Mouse (Mus musculus) spleen, postnatal 36 days (tissue): ENCODE data around the gene Slc22a15.
A peak's percentile ranks its signal among the peaks of the same experiment; 100 is the strongest.
"Not testable (repeated sequence)": the region's sequence is repeated elsewhere in the genome, so short reads cannot be mapped to it uniquely, and the experiment has no call there.

Experiments used
- DNase-seq, 2 experiments: peaks; one replicate each; pipeline ENCODE4 v3.0.0; 2022; ENCODE audit warnings: low spot score in 2 of 2, mixed read lengths in 1 of 2

Gene Slc22a15

DNA sequence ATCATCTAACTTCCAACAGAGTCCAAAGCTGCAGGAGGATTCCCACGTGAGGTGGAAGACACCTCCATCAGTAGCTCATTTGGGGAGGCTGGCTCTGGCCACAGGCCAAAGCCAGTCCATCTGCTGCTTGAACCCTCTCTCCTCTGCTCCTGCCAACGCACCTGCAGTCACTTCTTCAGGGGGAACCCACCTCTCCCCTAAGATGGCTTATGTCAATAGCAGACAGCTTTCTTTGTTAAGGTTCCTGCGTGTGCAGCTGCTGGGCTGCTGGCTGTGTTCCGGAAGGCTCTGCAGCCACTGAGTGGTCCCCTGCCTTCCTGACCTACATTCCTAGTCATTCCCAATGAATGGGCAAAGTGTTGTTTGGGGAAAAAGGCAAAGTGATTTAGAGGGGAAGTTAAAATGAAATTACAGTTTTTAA lies 57.2 kb downstream of the Slc22a15 start:
- no peak for DNase-seq

DNA sequence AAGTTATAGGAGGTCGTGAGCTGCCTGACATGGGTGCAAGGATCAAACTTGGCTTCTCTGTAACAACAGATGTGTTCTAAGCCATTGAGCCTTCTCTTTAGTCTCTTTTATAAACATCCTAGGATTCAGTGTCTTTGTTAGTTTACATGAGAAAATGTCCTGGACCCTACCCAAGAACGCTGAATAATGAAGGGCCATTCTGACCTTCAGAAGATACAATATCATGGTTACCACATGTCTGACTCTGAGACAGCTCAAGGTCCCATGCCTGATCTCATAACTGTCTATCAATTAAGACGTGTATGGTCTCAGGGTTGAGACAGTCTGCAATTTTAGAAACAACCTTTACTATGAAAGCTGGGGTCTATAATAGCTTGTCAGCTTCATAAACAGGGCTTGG lies 62.4 kb downstream of the Slc22a15 start:
- DNase-seq, result no peak

DNA sequence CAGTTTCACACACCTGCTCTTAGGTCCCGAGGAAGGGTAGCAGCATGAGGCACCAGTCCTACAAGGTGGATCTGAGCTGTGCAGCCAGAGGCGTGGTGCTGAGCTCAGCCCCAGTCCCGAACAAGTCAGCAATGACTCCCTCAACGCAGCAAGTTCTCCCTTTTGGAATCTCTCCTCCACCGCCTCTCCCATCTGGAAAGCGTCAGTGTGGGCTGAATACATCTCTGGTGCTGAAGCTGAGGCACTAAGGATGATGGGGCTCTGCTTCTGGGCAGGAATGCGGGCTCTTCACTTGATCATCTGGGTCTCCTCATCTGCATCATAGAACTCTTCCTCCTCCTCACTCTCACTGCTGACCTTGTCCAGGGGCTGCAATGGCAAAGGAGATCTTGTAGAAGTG lies 64.1 kb downstream of the Slc22a15 start:
- DNase-seq, result no peak

DNA sequence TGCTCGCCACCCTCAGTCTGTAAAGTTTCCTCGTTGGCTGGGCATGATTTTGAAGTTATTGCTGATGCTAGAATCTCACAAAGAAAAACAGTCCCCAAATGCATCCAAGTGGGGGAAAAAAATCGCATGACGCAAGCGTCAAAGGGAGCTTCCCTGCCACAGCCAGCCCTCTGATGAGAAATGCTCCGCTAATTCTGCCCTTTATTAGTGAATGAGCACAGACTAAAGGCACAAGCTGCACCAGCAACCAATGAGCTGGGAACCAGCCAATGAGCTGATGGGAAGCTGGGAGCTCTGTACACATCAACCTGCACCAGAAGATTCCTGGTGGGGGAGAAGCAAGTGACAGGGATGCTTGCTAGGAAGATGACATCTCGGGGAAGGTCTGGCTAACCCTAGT lies 64.5 kb downstream of the Slc22a15 start:
- DNase-seq, result no peak

DNA sequence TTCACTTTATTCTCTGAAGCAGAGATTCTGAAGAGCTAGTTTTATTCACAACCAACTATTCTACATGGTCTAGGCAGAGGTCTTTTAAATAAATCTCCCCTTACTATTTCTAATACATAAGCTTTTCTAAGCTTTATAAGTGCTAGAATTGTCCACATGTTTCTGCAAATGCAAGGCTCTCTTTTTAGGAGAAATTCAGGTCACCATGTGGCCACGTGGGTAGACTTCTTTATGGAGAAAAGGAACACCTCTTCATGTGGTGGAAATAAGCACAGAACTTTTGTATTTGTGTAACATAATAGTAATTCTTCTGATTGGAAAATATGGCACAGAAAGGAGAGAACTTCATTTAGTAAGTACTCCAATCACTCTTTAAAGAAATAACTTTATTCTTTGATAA lies 70.2 kb downstream of the Slc22a15 start:
- no peak for DNase-seq

DNA sequence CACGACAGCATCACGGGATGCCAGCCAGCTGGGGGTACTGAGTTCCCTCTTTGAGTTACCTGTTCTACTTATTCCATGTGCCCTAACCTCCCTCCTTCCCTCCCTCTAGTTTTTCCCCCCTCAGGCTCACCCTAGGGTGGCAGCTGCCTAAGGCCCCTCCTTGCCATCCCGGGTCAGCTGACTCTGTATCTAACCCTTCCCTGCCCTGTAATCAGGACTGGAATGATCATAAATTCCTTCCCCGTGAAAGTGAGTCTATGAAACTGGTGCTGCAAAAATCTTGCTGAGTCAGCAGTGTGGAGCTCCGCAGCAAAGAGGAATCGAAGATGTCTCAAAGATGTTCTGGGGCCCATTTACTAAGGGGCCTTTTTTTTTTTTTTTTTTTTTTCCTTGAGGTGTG lies 72.9 kb downstream of the Slc22a15 start:
- no peak for DNase-seq

DNA sequence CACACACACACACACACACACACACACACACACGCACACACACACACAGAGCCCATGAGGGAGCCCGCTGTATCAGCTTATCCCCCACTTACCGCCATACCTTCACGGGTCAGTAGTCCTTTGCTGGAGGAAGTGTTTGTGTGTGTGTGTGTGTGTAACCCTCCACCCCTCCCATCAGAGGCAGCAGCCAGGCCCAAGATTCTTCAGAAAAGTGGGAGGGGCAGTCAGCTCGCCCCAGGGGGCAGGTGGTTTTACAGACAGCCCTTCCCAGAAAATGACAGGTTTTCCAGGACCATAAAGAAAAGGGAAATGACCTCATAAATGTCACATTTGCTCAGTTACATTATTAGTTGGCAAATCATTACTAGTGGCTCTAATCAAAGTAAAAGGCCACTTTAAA lies 75.4 kb downstream of the Slc22a15 start, which contains the start of gene Mab21l3:
Gene Mab21l3, minus strand, starts transcription at position 144 of the 400 bp plus-strand sequence.
- DNase-seq, result no peak

DNA sequence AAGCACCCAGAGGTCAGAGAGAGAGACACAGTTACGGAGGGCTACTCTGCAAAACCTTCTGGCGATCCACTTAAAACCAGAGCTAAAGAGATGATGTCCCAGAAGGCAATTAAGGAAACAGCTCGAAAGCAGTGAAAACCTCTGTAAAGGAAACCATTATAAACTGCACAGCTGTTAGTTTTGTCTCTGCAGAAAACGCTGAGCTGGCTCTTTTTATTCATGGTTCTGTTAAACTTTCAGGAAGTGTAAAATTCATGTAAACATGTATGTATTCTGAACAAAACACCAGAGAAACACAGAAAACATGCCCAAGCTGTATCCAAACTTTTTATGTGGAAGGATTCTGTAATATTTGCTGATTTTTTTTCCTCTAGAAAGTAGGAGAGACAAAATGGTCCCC lies 78.2 kb downstream of the Slc22a15 start:
- no peak for DNase-seq

DNA sequence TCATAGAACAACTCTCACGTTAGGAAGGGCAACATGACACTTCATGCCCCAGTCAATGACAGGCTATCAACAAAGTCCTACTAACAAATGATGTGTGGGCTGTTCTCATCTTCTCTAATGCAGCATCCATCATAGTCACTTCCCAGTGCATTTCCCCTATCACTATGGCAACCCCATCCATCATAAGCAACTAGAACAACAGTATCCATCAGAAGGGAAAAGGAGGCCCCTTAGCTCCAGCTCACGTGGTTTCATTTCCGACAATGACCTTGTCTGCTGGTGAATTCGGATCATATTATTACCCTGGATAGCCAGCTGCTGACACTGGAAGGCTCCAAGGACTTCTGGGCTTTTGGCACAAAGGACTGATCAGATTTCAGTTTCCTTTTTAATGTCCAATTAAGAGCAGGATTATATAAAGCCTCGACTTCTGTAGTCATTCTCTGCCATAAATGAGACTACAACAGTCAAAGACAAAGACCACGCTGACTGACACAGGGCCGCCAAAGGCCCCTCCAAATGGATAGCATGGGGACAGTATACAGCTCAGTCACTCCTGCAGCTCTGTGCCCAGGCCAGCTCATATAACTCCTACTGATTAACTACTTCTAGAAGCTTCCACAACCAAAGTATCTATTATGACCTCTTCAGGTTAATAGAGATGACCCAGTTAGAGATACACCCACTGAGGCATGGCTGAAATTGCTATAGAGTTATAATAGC lies 81.7 kb downstream of the Slc22a15 start:
- DNase-seq, result no peak

DNA sequence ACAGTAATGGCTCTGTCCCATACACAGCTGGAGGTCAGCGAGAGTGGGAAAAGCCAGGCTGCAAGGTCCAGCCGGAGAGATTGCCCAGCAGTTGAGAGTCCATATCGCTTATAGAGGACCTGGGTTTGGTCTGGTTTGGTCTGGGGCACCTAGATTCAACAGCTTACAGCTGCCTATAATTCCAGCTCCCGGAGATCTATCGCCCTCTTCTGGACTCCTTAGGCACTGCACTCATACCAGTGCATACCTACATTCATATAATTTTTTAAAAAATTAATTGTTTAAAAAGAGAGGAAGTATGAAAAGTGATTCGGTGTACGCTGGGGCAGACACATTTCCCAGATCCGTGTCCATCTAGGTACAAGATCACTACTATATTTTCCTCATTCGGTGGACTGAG lies 84.9 kb downstream of the Slc22a15 start:
- no peak for DNase-seq

DNA sequence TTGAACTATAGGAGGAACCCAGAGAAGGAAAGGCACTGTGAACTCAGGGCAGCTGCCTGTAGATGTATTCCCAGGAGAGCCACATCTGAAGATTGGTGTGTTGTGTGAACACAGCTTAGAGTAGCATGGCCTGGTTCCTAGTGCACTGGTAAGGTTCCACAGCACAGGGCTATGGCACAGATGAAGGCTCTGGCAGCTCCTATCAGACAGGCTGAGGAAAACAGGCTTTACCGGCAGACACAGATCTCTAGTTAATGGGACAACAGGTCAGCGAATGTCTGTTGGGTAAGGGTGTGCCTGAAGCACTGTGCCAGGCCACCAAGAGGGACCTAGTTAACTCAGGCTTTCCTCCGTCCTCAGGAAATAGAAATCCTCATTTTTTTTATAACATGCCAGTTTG lies 87.3 kb downstream of the Slc22a15 start:
- DNase-seq, result no peak

DNA sequence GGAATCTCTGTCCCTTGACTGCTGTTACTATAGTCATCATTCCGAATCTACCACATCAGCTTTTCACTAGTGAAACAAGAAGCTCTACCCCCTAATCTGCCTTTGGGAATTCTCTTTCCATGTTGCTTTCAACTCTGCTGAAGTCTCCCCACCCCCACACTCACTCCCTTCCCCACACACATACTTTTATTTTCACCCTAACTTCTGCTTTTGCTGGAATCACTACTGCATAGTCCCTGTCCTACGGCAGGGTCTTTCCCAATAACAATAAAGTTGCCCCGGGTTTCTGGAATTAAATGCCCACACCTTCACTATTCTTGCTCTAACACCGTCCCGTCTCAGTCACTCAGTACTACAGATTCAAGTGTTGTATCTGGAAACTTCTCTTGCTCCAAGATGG lies 87.7 kb downstream of the Slc22a15 start:
- no peak for DNase-seq

DNA sequence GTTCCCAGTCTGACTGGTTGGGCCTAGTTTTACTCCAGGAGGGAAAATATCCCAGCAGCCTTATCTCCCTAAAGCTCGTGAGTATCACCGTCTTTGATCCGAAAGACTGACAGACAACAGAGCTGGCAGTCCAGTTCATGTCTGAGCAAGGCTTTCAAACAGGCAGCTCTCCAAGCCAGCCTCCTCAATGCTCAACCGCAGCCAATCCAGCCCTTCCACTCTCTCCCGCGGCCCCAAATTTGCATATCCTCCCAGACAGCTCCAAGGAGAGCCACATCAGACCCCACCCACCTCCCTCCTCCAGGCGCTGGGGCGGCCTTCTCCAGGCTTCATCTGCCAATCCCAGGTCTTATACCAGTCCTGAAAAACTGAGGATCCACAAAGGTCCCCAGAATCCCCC lies 88.2 kb downstream of the Slc22a15 start:
- peak in 1 of 2 experiments; percentile 10 for DNase-seq

DNA sequence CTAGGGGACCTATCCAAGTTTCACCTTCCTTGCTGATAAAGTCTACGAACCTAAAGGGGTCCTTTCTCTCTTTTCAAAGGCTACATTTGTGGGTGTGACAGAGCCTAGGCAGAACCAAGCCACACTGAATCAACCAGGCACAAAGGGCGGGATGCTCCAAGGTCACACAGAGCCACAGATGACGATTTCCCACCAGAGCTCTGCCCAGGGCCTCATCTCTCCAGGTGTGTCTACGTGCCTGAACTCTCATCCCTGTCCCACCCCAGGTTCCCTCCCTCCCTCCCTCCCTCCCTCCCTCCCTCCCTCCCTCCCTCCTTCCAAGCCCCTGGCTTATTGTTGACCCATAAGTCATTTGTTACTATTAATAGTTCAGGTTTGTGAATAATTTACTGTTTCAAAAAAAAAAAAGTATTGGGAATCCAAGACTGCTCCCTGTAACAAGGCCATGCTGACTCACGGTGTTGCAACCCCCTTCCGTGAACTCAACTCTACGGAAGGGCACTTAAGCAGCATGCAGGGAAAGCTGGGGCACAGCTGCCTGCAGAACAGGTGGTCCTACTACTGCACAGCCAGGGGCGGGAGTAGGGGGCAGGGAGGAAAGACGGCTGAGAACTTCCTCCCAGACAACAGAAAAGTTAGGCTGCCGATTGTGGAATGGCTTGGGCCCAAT lies 92.9 kb downstream of the Slc22a15 start:
- no peak for DNase-seq

DNA sequence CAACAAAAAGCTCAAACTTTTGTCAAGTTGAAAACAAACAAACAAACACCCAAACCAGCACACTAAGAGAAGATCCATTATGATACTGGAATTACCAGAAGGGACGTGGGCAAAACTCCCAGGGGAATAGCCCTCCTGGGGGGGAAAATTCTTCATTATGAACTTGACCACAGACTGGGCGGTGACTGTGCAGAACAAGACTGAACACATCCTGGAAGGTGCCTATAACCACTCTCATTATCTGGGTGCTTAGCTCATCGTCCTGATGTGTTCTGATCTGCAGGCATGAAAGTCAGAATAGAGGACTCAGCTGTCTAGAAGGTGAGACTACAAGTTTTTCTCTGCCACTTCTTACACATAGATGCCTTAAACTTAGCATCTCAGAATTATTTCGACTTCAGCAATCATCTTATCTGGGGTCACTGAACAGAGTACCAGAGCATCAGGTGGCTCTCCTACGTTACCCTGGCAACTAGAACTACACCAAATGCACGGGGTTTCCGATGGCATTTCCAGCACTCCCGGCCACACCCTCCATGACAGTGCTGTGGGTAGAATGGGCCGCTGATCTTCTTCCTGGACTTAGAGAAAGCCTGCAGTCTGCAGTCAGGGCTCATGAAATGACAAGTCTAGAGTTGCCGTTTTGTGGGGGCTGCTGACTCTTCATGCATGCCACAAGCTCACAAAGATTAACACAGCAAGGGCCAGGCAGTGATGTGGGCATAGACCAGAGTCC lies 94.2 kb downstream of the Slc22a15 start:
- DNase-seq, result no peak

DNA sequence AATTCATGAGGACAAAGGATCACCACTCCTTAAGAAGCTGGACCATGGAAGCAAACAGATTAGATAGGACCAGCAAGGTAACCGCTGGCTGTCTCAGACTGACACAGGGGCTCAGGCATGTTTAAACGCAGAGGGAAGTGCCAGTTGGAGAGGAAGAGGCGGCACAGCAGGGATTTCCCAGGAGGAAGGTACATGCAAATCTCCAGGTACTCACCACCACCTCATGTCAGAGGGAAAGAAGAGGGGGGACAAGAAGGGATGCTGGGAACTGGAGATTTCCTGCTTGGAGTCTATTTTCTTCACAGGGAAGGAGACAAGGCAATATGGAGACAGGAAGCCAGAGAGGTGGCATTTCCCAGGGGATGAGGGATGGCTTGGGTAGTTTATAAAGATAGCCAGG lies 95.7 kb downstream of the Slc22a15 start:
- DNase-seq, result no peak

DNA sequence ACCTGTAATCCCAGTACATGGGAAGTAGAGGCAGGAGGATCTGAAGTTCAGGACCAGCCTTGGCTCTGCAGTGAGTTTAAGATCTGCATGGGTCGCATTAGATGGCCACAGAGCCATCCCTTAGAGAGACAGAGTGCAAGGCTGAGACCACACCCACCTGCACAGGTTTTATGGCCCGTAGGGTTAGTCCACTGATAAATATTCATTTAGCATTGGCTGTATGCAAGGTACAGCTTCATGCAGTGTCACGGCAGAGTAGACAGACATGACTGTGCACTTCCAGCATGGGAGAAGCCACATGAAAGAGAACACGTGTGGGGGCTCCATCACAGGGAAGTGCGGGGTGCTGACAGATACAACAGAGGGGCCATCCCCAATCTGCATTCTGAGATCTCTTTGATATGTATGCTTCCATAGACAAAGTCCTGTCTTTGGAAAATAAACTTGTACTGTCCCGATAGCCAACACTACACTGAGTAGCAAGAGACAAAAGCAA lies 97.0 kb downstream of the Slc22a15 start:
- DNase-seq, result no peak

DNA sequence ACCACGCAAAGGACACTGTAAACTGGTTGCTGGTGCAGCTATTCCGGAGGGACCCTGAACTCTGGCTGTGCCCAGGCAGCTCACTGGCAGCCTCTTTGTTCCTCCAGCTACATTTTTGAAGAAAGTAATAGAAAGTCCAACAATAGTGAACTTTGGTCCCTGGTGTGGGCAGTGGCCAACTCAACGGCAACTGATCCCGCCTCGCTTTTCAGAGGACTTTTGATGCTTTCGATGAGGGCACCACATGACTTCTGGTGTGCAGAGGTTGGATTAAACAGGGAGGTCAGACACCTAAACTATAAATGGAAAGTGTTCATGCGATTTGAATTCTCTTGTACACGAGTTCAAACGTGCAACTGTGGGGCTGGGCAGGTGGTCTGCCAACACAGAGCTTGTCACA lies 99.9 kb downstream of the Slc22a15 start:
- DNase-seq, result no peak

DNA sequence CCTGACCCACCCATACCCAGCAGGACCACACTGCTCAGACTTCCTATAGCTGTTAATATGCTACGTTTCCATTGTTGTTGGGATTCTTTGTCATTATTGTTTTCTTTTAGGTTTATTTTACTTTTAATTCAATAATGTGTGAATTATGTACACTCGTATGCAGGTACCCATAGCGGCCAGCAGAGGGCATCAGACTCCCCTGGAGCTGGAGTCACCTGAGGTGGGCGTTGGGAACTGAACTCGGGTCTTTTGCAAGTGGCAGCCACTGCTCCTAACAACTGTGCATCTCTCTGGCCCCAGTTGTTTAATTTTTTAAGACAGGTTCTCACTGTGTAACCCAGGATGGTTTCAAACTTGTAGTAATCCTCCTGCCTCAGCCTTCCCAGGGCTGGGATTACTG lies 102.2 kb downstream of the Slc22a15 start:
- DNase-seq, result no peak

DNA sequence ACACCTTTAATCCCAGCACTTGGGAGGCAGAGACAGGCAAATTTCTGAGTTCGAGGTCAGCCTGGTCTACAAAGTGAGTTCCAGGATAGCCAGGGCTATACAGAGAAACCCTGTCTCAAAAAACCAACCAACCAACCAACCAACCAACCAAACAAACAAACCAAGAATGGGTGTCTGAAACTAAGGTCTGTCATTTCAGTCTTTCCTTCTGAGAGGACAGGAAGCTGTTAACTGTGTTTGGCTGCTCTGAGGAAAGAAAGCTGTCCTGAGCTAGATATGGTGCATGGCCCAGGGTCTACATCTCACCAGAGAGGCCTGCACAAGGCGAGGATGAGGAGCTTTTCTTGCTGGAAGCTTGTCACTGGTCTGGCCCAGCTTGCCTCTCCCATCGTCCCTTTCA lies 103.5 kb downstream of the Slc22a15 start:
- not testable (repeated sequence) for DNase-seq

DNA sequence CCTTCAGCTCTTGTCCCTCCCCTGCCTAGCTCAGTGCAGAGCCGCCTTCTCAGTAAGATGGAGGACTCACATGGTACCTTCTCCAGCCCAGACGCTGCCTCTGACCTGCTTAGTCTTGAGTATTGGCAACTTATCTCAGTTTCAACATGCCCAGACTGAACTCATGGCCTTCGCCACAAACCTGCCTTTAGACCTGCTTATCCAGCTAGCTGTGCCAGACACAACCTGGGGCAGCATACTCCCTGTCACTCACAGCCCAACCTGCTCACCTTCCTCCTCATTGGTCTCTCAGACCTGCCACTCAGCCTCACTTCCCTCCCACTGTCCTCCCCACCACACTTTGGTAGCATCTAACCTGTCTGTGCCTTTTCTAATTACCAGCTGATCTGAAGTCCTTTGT lies 108.2 kb downstream of the Slc22a15 start:
- DNase-seq, result no peak

DNA sequence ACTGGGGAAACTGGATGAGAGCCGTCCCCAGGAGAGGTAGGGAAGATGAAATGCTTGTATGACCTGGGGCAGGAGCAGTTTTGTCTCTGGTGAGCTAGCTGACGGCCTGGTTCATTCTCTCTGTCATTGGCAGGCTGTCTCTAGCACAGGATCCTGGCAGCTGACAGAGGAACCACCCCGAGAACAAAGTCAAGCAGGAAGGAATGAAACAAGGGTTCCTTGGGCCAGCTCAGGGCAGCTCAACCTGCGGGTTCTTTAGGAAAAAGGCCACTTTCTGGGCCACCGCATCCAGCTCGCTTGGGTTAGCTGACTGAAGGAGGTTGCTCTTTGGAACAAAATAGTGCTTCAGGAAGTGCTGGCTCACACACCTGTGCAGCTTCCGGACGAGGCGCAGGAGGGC lies 109.5 kb downstream of the Slc22a15 start:
- no peak for DNase-seq
